Mouse (Mus musculus) CH12.LX (cell line): ENCODE results near the gene Zbtb20. TPM values are rescaled to one million over a fixed set of nuclear protein-coding genes. Genes with fewer than 3 reads are reported as not detected.

Experiments
- DNase-seq: peaks from one replicate; pipeline ENCODE4 v3.0.0-alpha.2; 2013; ENCODE audit errors: extremely low read depth
- H3K27ac ChIP-seq: 2 replicates; pipeline ENCODE4 v1.5.1; 2012; ENCODE audit warnings: low read depth, mild to moderate bottlenecking, control low read depth, moderate library complexity; ENCODE audit not compliant: insufficient read depth
- H3K27me3 ChIP-seq: replicated peaks from 2 replicates; pipeline ENCODE3; 2012; ENCODE audit warnings: inconsistent platforms
- H3K36me3 ChIP-seq, 2 experiments: replicated peaks in 1 of 2; 2 replicates each; pipeline versions ENCODE3 to v1.6.1; 2012; ENCODE audit warnings: inconsistent platforms in 1 of 2, low read length in 1 of 2, mild to moderate bottlenecking in 1 of 2, mixed read lengths in 1 of 2, moderate library complexity in 1 of 2; ENCODE audit not compliant: control insufficient read depth in 1 of 2, insufficient read depth in 1 of 2
- H3K4me1 ChIP-seq, 2 experiments: 2 replicates each; pipeline ENCODE4 v1.6.1; 2012; ENCODE audit warnings: inconsistent platforms in 1 of 2, moderate library complexity in 1 of 2; ENCODE audit not compliant: insufficient read depth in 2 of 2, control insufficient read depth in 1 of 2
- H3K4me2 ChIP-seq: 2 replicates; pipeline ENCODE4 v1.6.1; 2012; ENCODE audit warnings: low read depth, mild to moderate bottlenecking, control low read depth; ENCODE audit not compliant: poor library complexity, insufficient read depth, severe bottlenecking
- H3K4me3 ChIP-seq, 3 experiments: fragments of 150-350 bp in 1 of 3; sonication (generic) in 1 of 3; replicated peaks in 1 of 3; 2 replicates each; pipeline versions ENCODE3 to v1.5.1; 2011 to 2012; ENCODE audit warnings: low read depth in 2 of 3, low read length in 2 of 3, mild to moderate bottlenecking in 2 of 3, moderate library complexity in 2 of 3, control low read depth in 1 of 3, improper control_type of control experiment in 1 of 3, inconsistent platforms in 1 of 3, mixed read lengths in 1 of 3; ENCODE audit not compliant: poor library complexity in 1 of 3
- H3K79me2 ChIP-seq: replicated peaks from 2 replicates; pipeline ENCODE4 v1.6.1; 2012; ENCODE audit warnings: mild to moderate bottlenecking, moderate library complexity; ENCODE audit not compliant: control insufficient read depth, poor library complexity, insufficient read depth, severe bottlenecking; ENCODE audit errors: extremely low read depth
- H3K9ac ChIP-seq: 2 replicates; pipeline ENCODE4 v1.6.1; 2012; ENCODE audit warnings: low read depth, mild to moderate bottlenecking, control low read depth, moderate library complexity; ENCODE audit not compliant: insufficient read depth
- H3K9me3 ChIP-seq: replicated peaks from 2 replicates; pipeline ENCODE3; 2012; ENCODE audit warnings: low read length, inconsistent platforms, mixed read lengths
- BHLHE40 ChIP-seq: IDR thresholded peaks from 2 replicates; pipeline ENCODE4 v1.6.1; 2011; ENCODE audit warnings: mild to moderate bottlenecking, low read depth, low read length, improper control_type of control experiment
- CHD2 ChIP-seq: IDR thresholded peaks from 2 replicates; pipeline ENCODE4 v1.6.1; 2011; ENCODE audit warnings: low read length, improper control_type of control experiment
- CTCF ChIP-seq, 2 experiments: IDR thresholded peaks in 1 of 2; conservative IDR thresholded peaks in 1 of 2; 2 replicates each; pipeline ENCODE4 v1.5.1; 2011 to 2012; ENCODE audit warnings: low read depth in 2 of 2, low read length in 2 of 2, improper control_type of control experiment in 1 of 2, inconsistent platforms in 1 of 2, mild to moderate bottlenecking in 1 of 2, moderate library complexity in 1 of 2
- E2F4 ChIP-seq: IDR thresholded peaks from 2 replicates; pipeline ENCODE4 v1.6.1; 2011; ENCODE audit warnings: low read depth, low read length, improper control_type of control experiment; ENCODE audit not compliant: insufficient replicate concordance
- ELF1 ChIP-seq: IDR thresholded peaks from 2 replicates; pipeline ENCODE4 v1.6.1; 2014; ENCODE audit warnings: low read depth, mild to moderate bottlenecking, inconsistent platforms, low read length, improper control_type of control experiment
- EP300 ChIP-seq: IDR thresholded peaks from 2 replicates; pipeline ENCODE4 v1.6.1; 2011; ENCODE audit warnings: low read length, improper control_type of control experiment
- ETS1 ChIP-seq: conservative IDR thresholded peaks from 2 replicates; pipeline ENCODE4 v1.6.1; 2012; ENCODE audit warnings: low read depth, mild to moderate bottlenecking, inconsistent platforms, low read length, improper control_type of control experiment, moderate library complexity
- HCFC1 ChIP-seq: IDR thresholded peaks from 2 replicates; pipeline ENCODE4 v1.6.1; 2012; ENCODE audit warnings: low read depth, mild to moderate bottlenecking, inconsistent platforms, low read length, improper control_type of control experiment
- IRF4 ChIP-seq: IDR thresholded peaks from 2 replicates; pipeline ENCODE4 v1.6.1; 2014; ENCODE audit warnings: low read depth, mild to moderate bottlenecking, inconsistent platforms, low read length, improper control_type of control experiment
- JUN ChIP-seq: IDR thresholded peaks from 2 replicates; pipeline ENCODE4 v1.6.1; 2011; ENCODE audit warnings: low read depth, mild to moderate bottlenecking, low read length, improper control_type of control experiment, moderate library complexity; ENCODE audit not compliant: insufficient read depth
- JUND ChIP-seq: conservative IDR thresholded peaks from 2 replicates; pipeline ENCODE4 v1.6.1; 2011; ENCODE audit warnings: low read depth, low read length, improper control_type of control experiment
- KAT2A ChIP-seq: IDR thresholded peaks from 2 replicates; pipeline ENCODE4 v1.6.1; 2012; ENCODE audit warnings: low read length, improper control_type of control experiment, inconsistent platforms; ENCODE audit not compliant: insufficient replicate concordance
- MAFK ChIP-seq: IDR thresholded peaks from 2 replicates; pipeline ENCODE4 v1.6.1; 2011; ENCODE audit warnings: low read length, improper control_type of control experiment; ENCODE audit not compliant: insufficient replicate concordance
- MAX ChIP-seq: IDR thresholded peaks from 2 replicates; pipeline ENCODE4 v1.6.1; 2011; ENCODE audit warnings: low read length, improper control_type of control experiment
- MEF2A ChIP-seq: IDR thresholded peaks from 2 replicates; pipeline ENCODE4 v1.6.1; 2014; ENCODE audit warnings: low read depth, mild to moderate bottlenecking, inconsistent platforms, low read length, improper control_type of control experiment, borderline replicate concordance
- MXI1 ChIP-seq: IDR thresholded peaks from 2 replicates; pipeline ENCODE4 v1.6.1; 2011; ENCODE audit warnings: mild to moderate bottlenecking, low read depth, low read length, improper control_type of control experiment
- NELFE ChIP-seq: IDR thresholded peaks from 2 replicates; pipeline ENCODE4 v1.6.1; 2011; ENCODE audit warnings: low read depth, low read length, improper control_type of control experiment
- PAX5 ChIP-seq: IDR thresholded peaks from 2 replicates; pipeline ENCODE4 v1.6.1; 2012; ENCODE audit warnings: low read length, inconsistent platforms, mixed read lengths
- POLR2A ChIP-seq: IDR thresholded peaks from 2 replicates; pipeline ENCODE4 v1.6.1; 2011; ENCODE audit warnings: low read depth, mild to moderate bottlenecking, improper control_type of control experiment, low read length
- POLR2AphosphoS2 ChIP-seq: IDR thresholded peaks from 2 replicates; pipeline ENCODE4 v1.6.1; 2011; ENCODE audit warnings: low read depth, low read length, improper control_type of control experiment
- SIN3A ChIP-seq: IDR thresholded peaks from 2 replicates; pipeline ENCODE4 v1.6.1; 2012; ENCODE audit warnings: low read length, improper control_type of control experiment, inconsistent platforms
- SMC3 ChIP-seq: IDR thresholded peaks from 2 replicates; pipeline ENCODE4 v1.6.1; 2011; ENCODE audit warnings: low read depth, low read length, improper control_type of control experiment
- TCF12 ChIP-seq: IDR thresholded peaks from 2 replicates; pipeline ENCODE4 v1.6.1; 2014; ENCODE audit warnings: low read depth, mild to moderate bottlenecking, inconsistent platforms, low read length, improper control_type of control experiment
- UBTF ChIP-seq: IDR thresholded peaks from 2 replicates; pipeline ENCODE4 v1.6.1; 2012; ENCODE audit warnings: low read depth, mild to moderate bottlenecking, inconsistent platforms, low read length, improper control_type of control experiment, moderate library complexity
- USF1 ChIP-seq: IDR thresholded peaks from 2 replicates; pipeline ENCODE4 v1.6.1; 2014; ENCODE audit warnings: low read depth, mild to moderate bottlenecking, inconsistent platforms, low read length, improper control_type of control experiment
- USF2 ChIP-seq: conservative IDR thresholded peaks from 2 replicates; pipeline ENCODE4 v1.6.1; 2011; ENCODE audit warnings: low read depth, low read length, improper control_type of control experiment
- ZC3H11A ChIP-seq: IDR thresholded peaks from 2 replicates; pipeline ENCODE4 v1.6.1; 2012; ENCODE audit warnings: low read depth, mild to moderate bottlenecking, inconsistent platforms, low read length, improper control_type of control experiment
- ZMIZ1 ChIP-seq: IDR thresholded peaks from 2 replicates; pipeline ENCODE4 v1.6.1; 2012; ENCODE audit warnings: low read depth, mild to moderate bottlenecking, inconsistent platforms, low read length, improper control_type of control experiment
- ZNF384 ChIP-seq: IDR thresholded peaks from 2 replicates; pipeline ENCODE4 v1.6.1; 2012; ENCODE audit warnings: low read depth, low read length, improper control_type of control experiment, inconsistent platforms
- dilution Hi-C: fragments of 300-500 bp; cut with MboI; formaldehyde crosslinking; loops from 2 replicates; pipeline ENCODE4 v1.14.3; 2020; ENCODE audit warnings: low sequenced_read_pairs; ENCODE audit not compliant: extremely low pct_unique_long_range_greater_than_20kb, extremely low pct_ligation_motif_present
- in situ Hi-C: fragments of 300-500 bp; cut with MboI; formaldehyde crosslinking; loops from 3 replicates; pipeline ENCODE4 v1.14.3; 2019; ENCODE audit warnings: low sequenced_read_pairs, low pct_ligation_motif_present, low pct_unique_long_range_greater_than_20kb, mixed read lengths
- polyA plus RNA-seq: library from polyadenylated mRNA; unstranded; fragments of >175 nt; gene quantifications from 2 replicates; pipeline ENCODE4 v1.2.1, GENCODE M21; 2012; ENCODE audit warnings: low read depth; ENCODE audit not compliant: insufficient read length
- total RNA-seq, 2 experiments: library from RNA; depleted of rRNA; stranded (reverse); fragments of 300-350 nt in 1 of 2; fragments of >200 nt in 1 of 2; gene quantifications; 2 replicates each; pipeline ENCODE4 v1.2.3; 2012 to 2014

Zbtb20 gene
- total and polyA plus RNA-seq, 3 experiments = 24.9 to 58.0 (median 51.6) TPM

DNA sequence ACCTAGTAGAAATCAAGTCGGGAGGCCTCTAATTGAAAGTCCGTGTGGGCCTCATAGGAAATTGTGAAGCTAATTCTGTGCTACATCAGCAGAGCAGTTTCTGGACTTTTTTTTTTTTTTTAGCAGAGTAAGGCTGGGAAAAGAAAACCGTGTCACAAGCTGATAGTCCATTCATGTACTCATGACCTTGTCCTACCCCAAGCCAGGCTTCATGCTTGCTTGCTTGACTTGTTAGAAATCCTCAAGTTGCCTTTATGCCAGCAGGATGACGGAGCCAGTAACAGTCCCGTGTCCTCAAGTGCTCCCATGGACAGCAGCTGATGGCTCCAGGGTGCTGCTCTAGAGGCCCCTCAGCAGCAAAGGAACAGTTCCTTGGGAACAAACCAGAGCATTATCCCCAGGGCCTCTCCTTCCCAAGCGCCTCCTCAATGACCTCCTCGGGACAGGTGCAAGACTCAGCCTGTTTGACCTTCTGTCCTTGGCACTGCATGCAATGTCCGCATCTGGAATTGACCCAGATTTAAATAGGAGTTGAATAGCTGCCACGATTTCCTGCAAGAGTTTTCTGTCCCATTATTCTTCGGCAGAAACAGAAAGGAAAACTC lies 588.9 kb downstream of the Zbtb20 start:
- Histone ChIP-seq H3K36me3 (peaks cover 5 to 29% of the 10 kb centered on the region in 2 experiments), H3K27me3 (no peaks in the 10 kb centered on the region), H3K4me2 (peak overlapping the region; percentile 86), H3K4me1 (peaks cover 15 to 64% of the 10 kb centered on the region in 2 experiments), H3K9ac (peak overlapping the region; percentile 64), H3K79me2 (peaks cover 56% of the 10 kb centered on the region), H3K4me3 (peak overlapping the region; percentile 26 to 58 (median 37)), H3K9me3 (no peaks in the 10 kb centered on the region), H3K27ac (peak overlapping the region; percentile 100)
- TF ChIP-seq KAT2A (no peak), UBTF (0 out of 2 replicates have a peak, but pooled peaks have one; percentile 4), CTCF (conservative IDR thresholded peaks at IDR 0.05 in 1 of 2, IDR thresholded peaks at IDR 0.05 in 1 of 2; ENCODE audit: low read depth in 2 of 2, low read length in 2 of 2) (no peak), SMC3 (no peak), SIN3A (0 out of 2 replicates have a peak, but pooled peaks have one; percentile 67), ZMIZ1 (peak; percentile 83), EP300 (no peak; the same call in 1 of the 2 replicates), PAX5 (no peak), MEF2A (peak; percentile 75), JUND (0 out of 2 replicates have a peak, but pooled peaks have one; percentile 2), NELFE (no peak; the same call in 1 of the 2 replicates), MXI1 (peak; percentile 70; the same call in 1 of the 2 replicates), ZC3H11A (no peak), MAFK (no peak), ELF1 (0 out of 2 replicates have a peak, but pooled peaks have one; percentile 28), BHLHE40 (peak; percentile 53), ZNF384 (peak; percentile 91), E2F4 (0 out of 2 replicates have a peak, but pooled peaks have one; percentile 8), POLR2AphosphoS2 (no peak; the same call in 1 of the 2 replicates), TCF12 (0 out of 2 replicates have a peak, but pooled peaks have one; percentile 2)
- no peak for DNase-seq
- dilution Hi-C loops (no loop called here), in situ Hi-C loops (no loop called here)

GRCm38 (mm10) chr16:43465368-43465839 lies 589.7 kb downstream of the Zbtb20 start:
- in situ Hi-C loops (no loop called here), dilution Hi-C loops (no loop called here)
- Histone ChIP-seq H3K4me2 (peak overlapping the region; percentile 86), H3K9me3 (no peaks in the 10 kb centered on the region), H3K36me3 (peaks cover 5 to 32% of the 10 kb centered on the region in 2 experiments), H3K4me1 (peaks cover 12 to 60% of the 10 kb centered on the region in 2 experiments; a peak in 3 of 4 replicates), H3K27ac (peak overlapping the region; percentile 100), H3K27me3 (no peaks in the 10 kb centered on the region), H3K9ac (peak overlapping the region; percentile 64), H3K79me2 (peaks cover 53% of the 10 kb centered on the region), H3K4me3 (peak overlapping the region; percentile 38 to 58 (median 49))
- peak; percentile 82 for DNase-seq
- TF ChIP-seq CHD2 (0 out of 2 replicates have a peak, but pooled peaks have one; percentile 70), JUN (no peak), USF2 (no peak), MAX (peak; percentile 94), E2F4 (peak; percentile 70; the same call in 1 of the 2 replicates), POLR2AphosphoS2 (peak; percentile 67; the same call in 1 of the 2 replicates), KAT2A (no peak), MAFK (0 out of 2 replicates have a peak, but pooled peaks have one; percentile 42), NELFE (peak; percentile 64; the same call in 1 of the 2 replicates), PAX5 (no peak), MXI1 (peak; percentile 93), HCFC1 (peak; percentile 47; the same call in 1 of the 2 replicates), BHLHE40 (peak; percentile 67), ETS1 (peak; percentile 76), POLR2A (peak; percentile 36), IRF4 (peak; percentile 87), TCF12 (peak; percentile 95), CTCF (conservative IDR thresholded peaks at IDR 0.05 in 1 of 2, IDR thresholded peaks at IDR 0.05 in 1 of 2; ENCODE audit: low read depth in 2 of 2, low read length in 2 of 2) (no peak), USF1 (no peak)
